In genomic region chr10:42131798-42132197, GRCm38 (mm10) we compare ENCODE assay signal across 26 mouse cellular contexts.
A peak's percentile ranks its signal among the peaks of the same experiment; 100 is the strongest.
DNase-seq lines count a peak whose midpoint lies in the region; ATAC-seq and TF ChIP-seq lines count a peak whose summit lies in the region.
"Had no signal": no experiment of that assay in that cellular context is flagged by ENCODE, and none has a peak within 500 bp of the region (broad histone marks: within the 10 kb centered on the region; RNA-seq: fewer than 3 reads in every experiment).

No protein-coding gene starts in this region.

- WGBS in midbrain, postnatal 0 days = 94% methylated on average over 6 of the region's 6 CpGs
- 90% methylated on average over 6 of the region's 6 CpGs for WGBS in midbrain, embryonic 14.5 days

- H3K9ac ChIP-seq in midbrain, postnatal 0 days (replicated peaks; ENCODE audit: low read length, poor library complexity, severe bottlenecking) = no peak overlapping the region
- H3K9ac ChIP-seq in midbrain, embryonic 14.5 days (replicated peaks; ENCODE audit: low read length) = no peak overlapping the region
- H3K9ac ChIP-seq: embryonic facial prominence, embryonic 13.5 days; hindbrain, embryonic 12.5 days; lung, embryonic 15.5 days; midbrain, embryonic 13.5 days; neural tube, embryonic 13.5 days had no signal

- H3K27me3 ChIP-seq in midbrain, postnatal 0 days (ENCODE audit: insufficient read depth, low read length) = no peaks in the 10 kb centered on the region
- H3K27me3 ChIP-seq in midbrain, embryonic 14.5 days (ENCODE audit: control insufficient read depth, insufficient read depth, low read length) = no peaks in the 10 kb centered on the region
- H3K27me3 ChIP-seq: embryonic facial prominence, embryonic 13.5 days; hindbrain, embryonic 12.5 days; lung, embryonic 15.5 days; midbrain, embryonic 13.5 days; neural tube, embryonic 13.5 days had no signal

- no peak overlapping the region for H3K4me3 ChIP-seq in gastrocnemius, adult 2 months
- no peak overlapping the region for H3K4me3 ChIP-seq in left cerebral cortex, adult 2 months
- no peak overlapping the region for H3K4me3 ChIP-seq in midbrain, postnatal 0 days (ENCODE audit: low read depth, low read length)
- H3K4me3 ChIP-seq in midbrain, embryonic 14.5 days (replicated peaks; ENCODE audit: low read depth, low read length) = no peak overlapping the region
- H3K4me3 ChIP-seq: embryonic facial prominence, embryonic 13.5 days; erythroblast, embryonic 14.5 days; hindbrain, embryonic 12.5 days; limb, embryonic 10.5 days; lung, embryonic 15.5 days; midbrain, embryonic 13.5 days; neural tube, embryonic 13.5 days had no signal

- no peak for ATAC-seq in midbrain, postnatal 0 days (ENCODE audit: low FRiP score)
- ATAC-seq in midbrain, embryonic 14.5 days (ENCODE audit: low FRiP score, low TSS enrichment) = no peak
- ATAC-seq: activated CD4-positive, CD25-positive, alpha-beta regulatory T cell, adult 4 months; forebrain, embryonic 14.5 days; midbrain, embryonic 13.5 days had no signal

- H3K36me3 ChIP-seq in midbrain, postnatal 0 days (ENCODE audit: insufficient read depth, low read length) = no peaks in the 10 kb centered on the region
- H3K36me3 ChIP-seq in midbrain, embryonic 14.5 days (ENCODE audit: control insufficient read depth, insufficient read depth, low read length) = no peaks in the 10 kb centered on the region
- H3K36me3 ChIP-seq: embryonic facial prominence, embryonic 13.5 days; hindbrain, embryonic 12.5 days; limb, embryonic 10.5 days; lung, embryonic 15.5 days; midbrain, embryonic 13.5 days; neural tube, embryonic 13.5 days had no signal

- H3K4me1 ChIP-seq in midbrain, postnatal 0 days (ENCODE audit: insufficient read depth, low read length) = no peaks in the 10 kb centered on the region
- no peaks in the 10 kb centered on the region for H3K4me1 ChIP-seq in midbrain, embryonic 14.5 days (ENCODE audit: control insufficient read depth, insufficient read depth, low read length)
- H3K4me1 ChIP-seq: embryonic facial prominence, embryonic 13.5 days; hindbrain, embryonic 12.5 days; midbrain, embryonic 13.5 days; neural tube, embryonic 13.5 days had no signal

- TF ChIP-seq CTCF in gastrocnemius, adult 2 months (IDR thresholded peaks at IDR 0.05) = peak; percentile 18; the same call in 1 of the 2 replicates
- TF ChIP-seq CTCF in left cerebral cortex, adult 2 months (IDR thresholded peaks at IDR 0.05) = peak; percentile 18
- peak; percentile 13; the same call in 1 of the 2 replicates for TF ChIP-seq CTCF in midbrain, postnatal 0 days (IDR thresholded peaks at IDR 0.05)

- peak overlapping the region; percentile 53 for H3K27ac ChIP-seq in gastrocnemius, adult 2 months
- H3K27ac ChIP-seq in left cerebral cortex, adult 2 months = no peak overlapping the region
- H3K27ac ChIP-seq in midbrain, postnatal 0 days (ENCODE audit: low read depth, low read length) = no peak overlapping the region
- H3K27ac ChIP-seq in midbrain, embryonic 14.5 days (replicated peaks; ENCODE audit: low read depth, low read length) = no peak overlapping the region
- H3K27ac ChIP-seq: embryonic facial prominence, embryonic 13.5 days; hindbrain, embryonic 12.5 days; lung, embryonic 15.5 days; midbrain, embryonic 13.5 days; neural tube, embryonic 13.5 days had no signal

- no peaks in the 10 kb centered on the region for H3K9me3 ChIP-seq in midbrain, postnatal 0 days (ENCODE audit: low read length)
- no peaks in the 10 kb centered on the region for H3K9me3 ChIP-seq in midbrain, embryonic 14.5 days (ENCODE audit: control insufficient read depth, low read length)
- H3K9me3 ChIP-seq: hindbrain, embryonic 12.5 days; limb, embryonic 10.5 days; lung, embryonic 15.5 days; midbrain, embryonic 13.5 days; neural tube, embryonic 13.5 days had no signal

- intact Hi-C loops in gastrocnemius, adult 2 months (cut with DNase I) = no loop called here
- intact Hi-C loops in left cerebral cortex, adult 2 months (cut with DNase I) = no loop called here

- H3K4me2 ChIP-seq in midbrain, postnatal 0 days (ENCODE audit: low read depth, low read length, poor library complexity, severe bottlenecking) = no peak overlapping the region
- no peak overlapping the region for H3K4me2 ChIP-seq in midbrain, embryonic 14.5 days (ENCODE audit: low read length)
- H3K4me2 ChIP-seq: embryonic facial prominence, embryonic 13.5 days; hindbrain, embryonic 12.5 days; lung, embryonic 15.5 days; midbrain, embryonic 13.5 days; neural tube, embryonic 13.5 days had no signal

- DNase-seq in gastrocnemius, adult 2 months = no peak
- DNase-seq in gastrocnemius, adult 18-20 months (ENCODE audit: low spot score) = no peak
- no peak for DNase-seq in left cerebral cortex, adult 2 months (ENCODE audit: extremely low spot score in 1 of 2, low spot score in 2 of 2)
- DNase-seq in left cerebral cortex, adult 18-20 months (ENCODE audit: low spot score in 2 of 2) = no peak
- no peak for DNase-seq in midbrain, postnatal 0 days (ENCODE audit: low spot score)
- DNase-seq in midbrain, embryonic 14.5 days = no peak
- no peak for DNase-seq in right cerebral cortex, postnatal 10 days (ENCODE audit: low spot score in 2 of 2)
- DNase-seq in neural tube, embryonic 10.5 days (ENCODE audit: extremely low spot score, low spot score) = no peak
- DNase-seq: adrenal gland, adult 8-10 months; cerebellum, adult 8-10 months; cerebellum, postnatal 36 days; embryo, embryonic 11 days; kidney, adult 2 months; kidney, postnatal 36 days; liver; retina, postnatal 1 day; thymus, postnatal 14 days had no signal
